Mouse (Mus musculus) hindbrain, embryonic 13.5 days (tissue): ENCODE results near the gene Lsmem1. TPM values are rescaled to one million over a fixed set of nuclear protein-coding genes. Genes with fewer than 3 reads are reported as not detected.
"Not testable (repeated sequence)": the region's sequence is repeated elsewhere in the genome, so short reads cannot be mapped to it uniquely, and the experiment has no call there.

Experiments used
- ATAC-seq: fragments of 200-750 bp; cut with Nextera tagmentation; 2 replicates; pipeline ENCODE4 v1.8.0; 2017; ENCODE audit warnings: moderate TSS enrichment; ENCODE audit not compliant: low FRiP score
- H3K27ac ChIP-seq: fragments of 300-500 bp; sonication (generic); 2 replicates; pipeline ENCODE4 v1.5.1; 2015; ENCODE audit warnings: inconsistent platforms, mild to moderate bottlenecking, moderate library complexity
- H3K27me3 ChIP-seq: fragments of 300-500 bp; sonication (generic); 2 replicates; pipeline ENCODE4 v1.6.1; 2015; ENCODE audit warnings: mild to moderate bottlenecking, inconsistent platforms
- H3K36me3 ChIP-seq: fragments of 300-500 bp; sonication (generic); 2 replicates; pipeline ENCODE4 v1.6.1; 2015; ENCODE audit warnings: mild to moderate bottlenecking, inconsistent platforms
- H3K4me1 ChIP-seq: fragments of 300-500 bp; sonication (generic); replicated peaks from 2 replicates; pipeline ENCODE4 v1.6.1; 2015; ENCODE audit warnings: inconsistent platforms
- H3K4me2 ChIP-seq: fragments of 300-500 bp; sonication (generic); 2 replicates; pipeline ENCODE4 v1.6.1; 2015; ENCODE audit warnings: inconsistent platforms, mild to moderate bottlenecking, moderate library complexity
- H3K4me3 ChIP-seq: fragments of 300-500 bp; sonication (generic); 2 replicates; pipeline ENCODE4 v1.5.1; 2015; ENCODE audit warnings: mild to moderate bottlenecking, inconsistent platforms
- H3K9ac ChIP-seq: fragments of 300-500 bp; sonication (generic); 2 replicates; pipeline ENCODE4 v1.6.1; 2015; ENCODE audit warnings: mild to moderate bottlenecking, inconsistent platforms
- H3K9me3 ChIP-seq: fragments of 300-500 bp; sonication (generic); 2 replicates; pipeline ENCODE4 v1.6.1; 2016; ENCODE audit warnings: inconsistent platforms
- WGBS: fragments of 180-500 bp; shearing (Covaris S2); methylation state at CpG from one replicate; pipeline ENCODE4 v1.1.7; 2015; 5-methylcytosine and 5-hydroxymethylcytosine counted together
- polyA plus RNA-seq: library from polyadenylated mRNA; unstranded; fragments of >200 nt; fragmentation: Nextera tagmentation; extraction: Ambion mirVana; gene quantifications from 2 replicates; pipeline ENCODE4 v1.2.1, GENCODE M21; 2015

The Lsmem1 gene
- polyA plus RNA-seq, 1 experiment from 2014 or later, result 0.18 TPM

DNA sequence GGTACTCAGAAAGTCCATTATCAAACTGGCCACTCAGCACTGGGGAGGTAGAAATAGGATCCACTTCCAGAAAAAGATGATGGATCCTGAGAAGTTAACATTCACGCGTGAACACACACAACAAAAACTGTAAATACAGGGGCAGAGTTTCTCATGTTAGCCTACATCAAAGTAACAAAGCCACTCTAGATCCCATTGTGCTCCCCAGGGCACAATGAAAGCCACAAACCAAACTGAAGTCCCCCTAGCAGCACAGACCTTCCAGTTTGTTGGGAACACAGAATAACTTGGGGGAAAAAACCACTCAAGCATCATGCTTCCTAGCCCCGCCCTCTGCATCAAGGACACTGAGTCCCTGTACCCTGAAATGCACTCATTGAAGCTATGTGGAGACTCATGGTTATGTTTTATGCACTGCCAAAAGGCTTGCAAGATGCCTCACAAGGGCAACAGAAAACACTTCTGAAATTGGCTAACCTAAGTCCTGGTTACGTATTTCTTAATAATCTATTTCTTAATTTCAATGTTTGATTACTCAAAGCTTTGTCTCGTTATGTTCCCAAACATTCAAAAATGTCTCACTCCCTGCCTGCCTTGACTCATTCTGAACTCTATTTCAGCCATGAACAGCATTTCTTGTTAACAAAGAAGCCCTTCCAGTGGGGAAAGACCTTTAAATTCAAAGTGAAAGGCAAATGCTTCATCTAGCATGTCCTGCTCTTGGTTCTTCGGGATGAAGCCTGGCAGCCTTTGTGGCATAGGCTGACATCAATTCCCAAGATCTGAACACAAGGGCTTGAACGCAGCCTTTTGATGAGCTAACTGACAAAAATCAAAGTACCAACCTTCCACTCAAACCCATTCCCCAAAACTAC lies 3.1 kb upstream of the Lsmem1 start:
- Histone ChIP-seq H3K4me1 (no peaks in the 10 kb centered on the region), H3K9me3 (no peaks in the 10 kb centered on the region), H3K36me3 (peaks cover 48% of the 10 kb centered on the region), H3K27me3 (no peaks in the 10 kb centered on the region), H3K4me2 (no peak overlapping the region), H3K4me3 (no peak overlapping the region), H3K9ac (no peak overlapping the region), H3K27ac (no peak overlapping the region)
- ATAC-seq, result no peak; the same call in 1 of the 2 replicates
- WGBS, result 92% methylated on average over 7 of the region's 7 CpGs

DNA sequence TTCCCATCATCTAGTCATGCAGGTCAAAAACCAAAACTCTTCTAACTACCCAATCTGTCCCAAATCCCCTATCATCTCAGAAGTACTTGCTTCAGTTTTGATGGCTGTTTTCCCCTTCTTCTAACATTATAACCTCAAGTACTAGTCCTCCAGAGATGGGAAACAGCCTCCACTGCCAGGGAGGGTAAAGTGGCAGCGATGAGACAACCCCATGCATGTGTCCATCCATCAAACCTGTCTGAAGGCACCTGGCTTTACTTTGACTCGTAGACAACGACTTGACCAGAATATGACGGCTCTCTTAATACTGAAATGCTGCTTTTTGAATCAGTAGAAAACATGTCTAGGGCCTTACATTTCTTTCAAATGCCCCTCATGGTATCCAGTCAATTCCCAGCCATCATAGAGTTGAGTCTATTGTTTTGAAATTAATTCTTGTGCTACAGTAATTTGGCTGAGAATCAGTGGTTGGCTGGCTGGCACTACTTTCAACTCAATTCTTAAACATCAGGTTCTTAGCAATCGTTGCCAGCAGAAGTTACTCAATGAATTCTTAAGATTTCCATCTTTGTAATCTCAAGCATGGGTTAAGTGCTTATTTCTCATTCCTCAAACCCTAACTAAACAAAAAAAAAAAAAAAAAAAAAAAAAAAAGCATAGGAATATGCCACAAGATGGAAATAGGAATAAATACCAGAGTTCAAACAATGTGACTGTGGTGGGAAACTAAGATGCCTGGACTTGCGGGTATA lies 1.4 kb upstream of the Lsmem1 start:
- Histone ChIP-seq H3K4me3 (no peak overlapping the region), H3K9ac (no peak overlapping the region), H3K27ac (no peak overlapping the region), H3K9me3 (no peaks in the 10 kb centered on the region), H3K4me1 (no peaks in the 10 kb centered on the region), H3K27me3 (no peaks in the 10 kb centered on the region), H3K36me3 (peaks cover 36% of the 10 kb centered on the region), H3K4me2 (no peak overlapping the region)
- WGBS, result 92% methylated on average over 6 of the region's 6 CpGs
- no peak for ATAC-seq

GRCm38 (mm10) chr12:40199795-40200402 lies 609 bp upstream of the Lsmem1 start:
- no peaks in the 10 kb centered on the region for H3K27me3 ChIP-seq
- no peaks in the 10 kb centered on the region for H3K9me3 ChIP-seq
- H3K9ac ChIP-seq, result no peak overlapping the region
- H3K4me1 ChIP-seq, result no peaks in the 10 kb centered on the region
- 51% methylated on average over 7 of the region's 7 CpGs for WGBS
- 0 out of 2 replicates have a peak, but pooled peaks have one; percentile 10 for ATAC-seq
- no peak overlapping the region for H3K27ac ChIP-seq
- peaks cover 29% of the 10 kb centered on the region for H3K36me3 ChIP-seq
- no peak overlapping the region for H3K4me3 ChIP-seq
- no peak overlapping the region for H3K4me2 ChIP-seq

DNA sequence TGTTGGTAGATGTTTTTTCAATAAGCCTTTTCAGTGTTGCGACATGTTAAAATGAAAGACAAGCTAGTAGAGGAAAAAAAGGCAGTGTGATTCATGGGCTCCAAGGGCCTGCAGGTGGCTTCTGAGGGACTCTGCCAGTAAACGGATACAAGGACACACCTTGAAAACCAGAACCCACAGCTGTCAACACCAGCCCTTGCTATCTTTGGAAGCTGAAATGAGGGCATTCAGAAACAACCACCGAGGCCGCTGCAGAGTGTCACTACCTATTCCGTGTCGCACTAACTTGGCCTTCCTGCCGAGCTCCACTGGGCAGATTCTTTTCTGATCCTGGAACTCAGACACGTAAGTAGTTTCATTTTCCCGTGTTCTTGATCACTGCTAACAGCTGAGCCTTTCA lies 863 bp downstream of the Lsmem1 start:
- Histone ChIP-seq H3K27ac (no peak overlapping the region), H3K36me3 (peaks cover 14% of the 10 kb centered on the region), H3K9ac (no peak overlapping the region), H3K9me3 (no peaks in the 10 kb centered on the region), H3K4me1 (no peaks in the 10 kb centered on the region), H3K27me3 (no peaks in the 10 kb centered on the region), H3K4me2 (no peak overlapping the region), H3K4me3 (no peak overlapping the region)
- WGBS, result 90% methylated on average over 9 of the region's 9 CpGs
- no peak for ATAC-seq

DNA sequence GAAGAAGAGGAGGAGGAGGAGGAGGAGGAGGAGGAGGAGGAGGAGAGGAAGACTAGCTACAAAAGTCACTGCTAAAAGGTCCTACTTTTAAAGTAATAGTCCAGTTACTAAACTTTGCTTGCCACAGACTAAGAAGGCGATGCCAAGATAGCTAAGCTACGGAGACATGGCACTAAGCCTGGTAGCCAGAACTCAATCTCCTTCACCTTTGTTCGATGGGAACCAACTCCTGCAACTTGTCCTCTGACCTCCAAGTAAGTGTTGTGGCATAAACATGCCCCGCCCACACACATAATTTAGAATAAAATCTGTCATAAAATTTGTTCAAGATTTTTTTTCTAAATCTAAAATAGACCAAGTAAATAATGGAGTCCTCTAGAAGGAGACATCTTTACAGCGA lies 1.3 kb downstream of the Lsmem1 start:
- no peak for ATAC-seq
- Histone ChIP-seq H3K9ac (no peak overlapping the region), H3K36me3 (peaks cover 14% of the 10 kb centered on the region), H3K4me3 (no peak overlapping the region), H3K27me3 (no peaks in the 10 kb centered on the region), H3K4me2 (no peak overlapping the region), H3K9me3 (no peaks in the 10 kb centered on the region), H3K27ac (no peak overlapping the region), H3K4me1 (no peaks in the 10 kb centered on the region)
- WGBS, result 98% methylated on average over 5 of the region's 5 CpGs

GRCm38 (mm10) chr12:40197511-40197910 lies 1.8 kb downstream of the Lsmem1 start:
- no peaks in the 10 kb centered on the region for H3K27me3 ChIP-seq
- no peak overlapping the region for H3K4me2 ChIP-seq
- no peak overlapping the region for H3K4me3 ChIP-seq
- no peak for ATAC-seq
- H3K27ac ChIP-seq, result no peak overlapping the region
- H3K9me3 ChIP-seq, result no peaks in the 10 kb centered on the region
- peaks cover 10% of the 10 kb centered on the region for H3K36me3 ChIP-seq
- H3K4me1 ChIP-seq, result no peaks in the 10 kb centered on the region
- H3K9ac ChIP-seq, result no peak overlapping the region

- Histone ChIP-seq H3K27me3 (no peaks in the 10 kb centered on the region), H3K9ac (no peak overlapping the region), H3K4me1 (no peaks in the 10 kb centered on the region), H3K27ac (no peak overlapping the region), H3K9me3 (peaks cover 5% of the 10 kb centered on the region; the same call in 1 of the 2 replicates), H3K4me3 (no peak overlapping the region), H3K36me3 (no peaks in the 10 kb centered on the region), H3K4me2 (no peak overlapping the region)
- no peak for ATAC-seq
- 93% methylated on average over 3 of the region's 3 CpGs for WGBS
These were observed 13.8 kb downstream of the Lsmem1 start for GRCm38 (mm10) chr12:40185474-40185873.

GRCm38 (mm10) chr12:40177089-40177488 lies 22.2 kb downstream of the Lsmem1 start:
- Histone ChIP-seq H3K27ac (no peak overlapping the region), H3K4me3 (no peak overlapping the region), H3K9ac (no peak overlapping the region), H3K36me3 (no peaks in the 10 kb centered on the region), H3K4me1 (no peaks in the 10 kb centered on the region), H3K4me2 (no peak overlapping the region), H3K27me3 (no peaks in the 10 kb centered on the region), H3K9me3 (peaks cover 6% of the 10 kb centered on the region; the same call in 1 of the 2 replicates)
- ATAC-seq, result no peak
- 68% methylated on average over 6 of the region's 6 CpGs for WGBS

- Histone ChIP-seq H3K27me3 (no peaks in the 10 kb centered on the region), H3K36me3 (no peaks in the 10 kb centered on the region)
- no peak for ATAC-seq
These were observed 23.1 kb downstream of the Lsmem1 start for GRCm38 (mm10) chr12:40176158-40176557.

GRCm38 (mm10) chr12:40175171-40175570 lies 24.1 kb downstream of the Lsmem1 start:
- H3K9ac ChIP-seq, H3K27ac ChIP-seq, ATAC-seq, H3K4me3 ChIP-seq, H3K36me3 ChIP-seq, H3K4me1 ChIP-seq, H3K9me3 ChIP-seq, H3K4me2 ChIP-seq, H3K27me3 ChIP-seq: not testable (repeated sequence)
- WGBS, result 61% methylated on average over 1 of the region's 1 CpGs

More at GRCm38 (mm10) chr12:40176158-40176557, 23.1 kb downstream of the Lsmem1 start:
- no peak overlapping the region for H3K9ac ChIP-seq
- H3K9me3 ChIP-seq, result peaks cover 4% of the 10 kb centered on the region; the same call in 1 of the 2 replicates
- H3K4me1 ChIP-seq, result no peaks in the 10 kb centered on the region
- WGBS, result 87% methylated on average over 2 of the region's 2 CpGs
- no peak overlapping the region for H3K4me2 ChIP-seq
- H3K27ac ChIP-seq, result no peak overlapping the region
- H3K4me3 ChIP-seq, result no peak overlapping the region

DNA sequence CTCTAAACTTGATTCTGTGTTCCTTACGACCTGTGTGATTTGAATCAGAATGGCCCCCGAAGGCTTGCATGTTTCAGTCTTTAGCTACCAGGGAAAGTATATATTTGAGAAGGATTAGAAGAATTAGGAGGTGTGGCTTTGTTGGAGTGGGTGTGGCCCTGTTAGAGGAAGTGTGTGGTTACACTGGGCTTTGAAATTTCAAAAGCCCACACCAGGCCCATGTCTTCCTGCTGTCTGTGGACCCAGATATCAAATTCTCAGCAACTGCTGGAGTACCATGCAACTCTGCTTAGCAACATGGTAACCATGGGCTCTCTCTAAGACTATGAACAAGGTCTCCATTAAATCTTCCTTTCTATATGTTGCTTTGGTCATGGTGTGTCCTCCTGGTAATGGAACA lies 27.7 kb downstream of the Lsmem1 start:
- Histone ChIP-seq H3K9me3 (no peaks in the 10 kb centered on the region), H3K9ac (no peak overlapping the region), H3K27ac (no peak overlapping the region), H3K4me1 (no peaks in the 10 kb centered on the region), H3K27me3 (no peaks in the 10 kb centered on the region), H3K36me3 (no peaks in the 10 kb centered on the region), H3K4me3 (no peak overlapping the region), H3K4me2 (no peak overlapping the region)
- 88% methylated on average over 2 of the region's 2 CpGs for WGBS
- no peak for ATAC-seq

DNA sequence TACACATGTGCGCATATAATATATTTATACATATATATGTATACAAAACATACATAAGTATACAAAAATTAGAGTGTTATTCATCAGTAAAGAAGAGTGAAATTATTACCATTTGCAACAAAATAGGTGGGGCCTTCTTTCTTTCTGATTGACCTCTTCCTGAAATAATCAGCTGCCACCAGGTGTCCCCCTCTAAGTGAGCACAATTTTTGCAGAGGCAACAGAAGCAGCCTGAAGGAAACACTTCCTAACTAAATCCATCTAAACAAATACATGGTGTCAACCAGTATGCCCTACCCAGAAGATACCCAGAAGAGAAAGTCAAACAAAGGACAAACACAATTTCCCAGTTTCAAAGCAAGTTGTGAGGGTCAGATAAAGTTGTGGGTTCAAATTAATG lies 29.6 kb downstream of the Lsmem1 start:
- no peaks in the 10 kb centered on the region for H3K36me3 ChIP-seq
- H3K9ac ChIP-seq, result no peak overlapping the region
- H3K4me1 ChIP-seq, result no peaks in the 10 kb centered on the region
- no peaks in the 10 kb centered on the region for H3K27me3 ChIP-seq
- no peak overlapping the region for H3K27ac ChIP-seq
- ATAC-seq, result no peak
- H3K4me3 ChIP-seq, result no peak overlapping the region
- no peak overlapping the region for H3K4me2 ChIP-seq
- H3K9me3 ChIP-seq, result no peaks in the 10 kb centered on the region
- 100% methylated on average over 1 of the region's 1 CpGs for WGBS
